Mouse (Mus musculus): ENCODE measurements around the gene Ccpg1. TPM values are rescaled to one million over a fixed set of nuclear protein-coding genes. Genes with fewer than 3 reads are reported as not detected.

The Ccpg1 gene
- polyA plus RNA-seq (2015; fragmentation: Nextera tagmentation; extraction: Ambion mirVana), result 43.8 and 49.6 TPM in 2 replicates

DNA sequence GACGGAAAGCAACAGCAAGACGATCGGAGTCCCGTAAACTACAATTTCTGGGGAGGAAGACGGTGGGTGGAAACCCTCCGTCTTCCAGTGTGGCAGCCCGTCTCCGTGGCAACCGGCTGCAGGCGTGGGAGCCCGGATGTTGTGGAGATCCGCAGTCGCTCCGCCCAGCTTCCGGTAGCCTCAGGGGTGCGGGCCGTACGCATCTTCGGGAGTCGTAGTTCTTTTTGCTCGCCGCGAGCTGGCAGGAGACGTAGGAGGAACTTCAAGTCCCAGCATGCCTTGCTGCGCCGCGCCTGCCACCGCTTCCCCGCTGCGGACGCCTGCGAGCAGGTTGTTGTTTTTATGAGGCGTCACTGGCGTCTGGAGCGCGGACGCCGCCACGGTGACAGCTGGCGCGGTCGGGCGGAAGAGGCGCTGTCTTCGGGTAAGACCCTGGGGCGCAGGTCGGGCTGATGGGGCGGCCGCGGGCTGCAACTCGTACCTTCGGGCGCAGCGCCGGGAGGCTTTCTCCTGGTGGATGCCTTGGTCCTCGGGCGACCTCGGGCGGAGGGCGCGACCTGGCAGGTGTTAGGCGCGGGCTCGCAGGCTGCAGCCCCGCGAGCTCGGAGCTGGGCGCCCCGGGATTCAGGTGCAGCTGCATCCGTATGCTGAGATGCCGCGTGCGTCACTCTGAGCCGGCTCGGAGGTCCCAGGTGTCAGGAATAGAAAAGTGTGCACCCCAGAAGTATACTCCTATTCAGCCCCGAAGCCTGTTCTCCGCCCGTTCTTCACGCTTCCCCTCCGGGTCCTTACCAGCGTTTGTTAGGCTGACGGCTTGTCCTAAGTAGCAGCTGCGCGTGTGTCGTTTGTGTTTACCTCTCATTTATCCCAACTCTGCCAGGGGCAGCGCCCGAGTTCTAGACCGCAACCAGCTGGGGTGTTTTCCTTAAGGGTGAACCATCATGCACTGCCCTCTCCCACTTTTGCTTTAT, at the start of gene Ccpg1, which contains the start of gene Ccpg1os:
Gene Ccpg1 (plus strand): TSS at position 180 of the 971 bp plus-strand sequence.
Gene Ccpg1os (minus strand): TSS at position 133 of the 971 bp plus-strand sequence.
- Histone ChIP-seq H3K27me3 (ENCODE audit: insufficient read depth, low read length) (no peaks in the 10 kb centered on the region), H3K4me3 (replicated peaks; ENCODE audit: low read depth, low read length) (peak within 1 kb of the TSS; percentile 89), H3K9ac (ENCODE audit: low read depth, low read length) (peak within 1 kb of the TSS; percentile 82), H3K27ac (peak within 1 kb of the TSS; percentile 60; the same call in 1 of the 2 replicates), H3K4me2 (ENCODE audit: low read length) (peak within 1 kb of the TSS; percentile 89), H3K36me3 (ENCODE audit: insufficient read depth, low read length) (no peaks in the 10 kb centered on the region), H3K4me1 (replicated peaks; ENCODE audit: insufficient read depth, low read length) (peaks cover 13% of the 10 kb centered on the region), H3K9me3 (replicated peaks; ENCODE audit: low read length) (no peaks in the 10 kb centered on the region)
- no peak for TF ChIP-seq CTCF (IDR thresholded peaks at IDR 0.05; ENCODE audit: low read depth)
- ATAC-seq (replicated peaks; ENCODE audit: low FRiP score, low read depth) (peak; percentile 98), DNase-seq (ENCODE audit: low spot score) (peak; percentile 98)
- under 1% methylated on average over 88 of the region's 88 CpGs for WGBS

DNA sequence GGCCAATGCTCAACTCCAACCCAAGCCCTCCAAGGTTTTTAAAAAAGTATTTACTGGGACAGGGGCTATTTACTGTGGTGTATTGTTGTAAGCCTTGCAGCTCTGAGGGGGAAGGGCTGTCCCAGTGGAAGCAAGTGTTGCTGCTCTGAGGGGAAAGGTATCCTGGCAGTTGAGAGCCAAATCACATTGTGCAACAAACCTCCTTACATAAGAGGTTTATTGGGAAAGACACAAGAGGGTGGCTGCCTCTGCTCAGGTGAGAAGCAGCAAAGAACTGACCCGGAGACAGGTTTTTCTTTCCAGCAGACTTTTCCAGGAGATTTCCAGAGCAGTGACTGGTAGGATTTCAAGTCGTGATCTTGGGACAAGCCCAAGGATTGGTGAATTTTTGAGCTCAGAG, 48.9 kb upstream of the Ccpg1 start:
- DNase-seq (ENCODE audit: low spot score) (no peak), ATAC-seq (replicated peaks; ENCODE audit: low FRiP score, low read depth) (no peak)
- no peaks in the 10 kb centered on the region for H3K36me3 ChIP-seq (ENCODE audit: insufficient read depth, low read length)
- no peaks in the 10 kb centered on the region for H3K27me3 ChIP-seq (ENCODE audit: insufficient read depth, low read length)
- 87% methylated on average over 2 of the region's 2 CpGs for WGBS
- no peak overlapping the region for H3K4me3 ChIP-seq (replicated peaks; ENCODE audit: low read depth, low read length)
- H3K4me2 ChIP-seq (ENCODE audit: low read length), result no peak overlapping the region
- no peaks in the 10 kb centered on the region for H3K4me1 ChIP-seq (replicated peaks; ENCODE audit: insufficient read depth, low read length)
- no peaks in the 10 kb centered on the region for H3K9me3 ChIP-seq (replicated peaks; ENCODE audit: low read length)
- TF ChIP-seq CTCF (IDR thresholded peaks at IDR 0.05; ENCODE audit: low read depth), result no peak
- H3K27ac ChIP-seq, result no peak overlapping the region
- H3K9ac ChIP-seq (ENCODE audit: low read depth, low read length), result no peak overlapping the region

DNA sequence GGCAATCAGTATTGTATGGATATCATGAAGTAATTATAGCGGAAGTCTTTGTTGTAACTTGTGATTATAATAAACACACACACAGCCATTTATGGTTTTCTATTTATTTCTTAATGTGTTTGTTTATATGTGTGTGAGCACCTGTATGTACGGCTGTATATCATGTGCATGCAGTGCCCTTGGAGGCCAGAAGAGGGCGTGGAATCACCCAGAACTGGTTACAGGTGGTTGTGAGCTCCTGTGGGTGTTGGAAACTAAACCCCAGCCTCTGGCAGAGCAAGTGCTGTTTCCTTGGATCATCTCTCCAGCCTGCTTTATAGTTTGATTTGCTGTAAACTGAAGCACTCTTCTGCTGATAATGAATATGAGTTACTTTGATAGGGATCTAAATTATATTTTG, 41.8 kb upstream of the Ccpg1 start:
- DNase-seq (ENCODE audit: low spot score) (no peak), ATAC-seq (replicated peaks; ENCODE audit: low FRiP score, low read depth) (no peak)
- Histone ChIP-seq H3K4me1 (replicated peaks; ENCODE audit: insufficient read depth, low read length) (no peaks in the 10 kb centered on the region), H3K4me2 (ENCODE audit: low read length) (no peak overlapping the region), H3K4me3 (replicated peaks; ENCODE audit: low read depth, low read length) (no peak overlapping the region), H3K27me3 (ENCODE audit: insufficient read depth, low read length) (no peaks in the 10 kb centered on the region), H3K36me3 (ENCODE audit: insufficient read depth, low read length) (peaks cover 13% of the 10 kb centered on the region; the same call in 1 of the 2 replicates), H3K27ac (no peak overlapping the region), H3K9ac (ENCODE audit: low read depth, low read length) (no peak overlapping the region), H3K9me3 (replicated peaks; ENCODE audit: low read length) (no peaks in the 10 kb centered on the region)
- 64% methylated on average over 3 of the region's 3 CpGs for WGBS
- peak; percentile 47 for TF ChIP-seq CTCF (IDR thresholded peaks at IDR 0.05; ENCODE audit: low read depth)

DNA sequence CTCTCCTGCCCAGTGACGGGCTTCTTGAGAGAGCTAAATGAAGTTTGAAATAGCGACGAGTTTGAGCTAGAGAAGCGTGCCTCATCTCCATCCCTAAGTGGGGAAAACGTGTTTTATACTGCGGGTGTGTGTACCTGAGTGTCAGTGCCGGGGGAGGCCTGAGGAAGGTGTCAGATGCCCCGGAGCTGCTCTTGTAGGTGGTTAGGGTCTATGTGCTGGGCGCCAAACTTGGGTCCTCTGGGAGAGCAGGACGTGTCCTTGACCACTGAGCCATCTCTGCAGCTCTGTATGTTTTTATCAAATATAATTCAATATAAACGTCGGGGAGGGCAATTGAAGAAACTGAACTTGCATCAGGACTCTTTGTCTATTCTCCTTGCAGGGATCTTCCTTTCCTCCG, 40.9 kb upstream of the Ccpg1 start:
- Histone ChIP-seq H3K9ac (ENCODE audit: low read depth, low read length) (no peak overlapping the region), H3K4me3 (replicated peaks; ENCODE audit: low read depth, low read length) (no peak overlapping the region), H3K4me2 (ENCODE audit: low read length) (no peak overlapping the region), H3K27ac (no peak overlapping the region), H3K9me3 (replicated peaks; ENCODE audit: low read length) (no peaks in the 10 kb centered on the region), H3K27me3 (ENCODE audit: insufficient read depth, low read length) (no peaks in the 10 kb centered on the region), H3K4me1 (replicated peaks; ENCODE audit: insufficient read depth, low read length) (no peaks in the 10 kb centered on the region), H3K36me3 (ENCODE audit: insufficient read depth, low read length) (peaks cover 13% of the 10 kb centered on the region; the same call in 1 of the 2 replicates)
- DNase-seq (ENCODE audit: low spot score) (no peak), ATAC-seq (replicated peaks; ENCODE audit: low FRiP score, low read depth) (no peak)
- WGBS, result 90% methylated on average over 13 of the region's 13 CpGs
- TF ChIP-seq CTCF (IDR thresholded peaks at IDR 0.05; ENCODE audit: low read depth), result no peak

DNA sequence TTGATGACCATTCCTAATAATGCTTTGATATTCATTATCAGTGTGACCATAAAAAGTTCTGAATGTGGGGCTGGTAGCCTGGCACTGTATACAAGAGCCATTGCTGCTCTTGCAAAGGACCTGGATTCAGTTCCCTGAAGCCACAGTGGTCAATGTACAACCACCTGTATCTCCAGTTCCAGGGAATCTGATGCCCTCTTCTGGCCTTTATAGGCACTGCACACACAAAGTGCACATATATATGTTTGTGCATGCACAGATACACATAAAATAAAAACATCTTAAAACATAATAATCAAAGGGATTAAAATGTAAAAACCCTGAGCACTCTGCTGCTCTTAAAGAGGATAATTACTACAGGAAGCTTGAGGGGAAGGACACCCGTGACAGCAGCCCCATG, 38.2 kb upstream of the Ccpg1 start:
- ATAC-seq (replicated peaks; ENCODE audit: low FRiP score, low read depth), result no peak
- H3K9me3 ChIP-seq (replicated peaks; ENCODE audit: low read length), result no peaks in the 10 kb centered on the region
- no peak overlapping the region for H3K4me3 ChIP-seq (replicated peaks; ENCODE audit: low read depth, low read length)
- no peaks in the 10 kb centered on the region for H3K27me3 ChIP-seq (ENCODE audit: insufficient read depth, low read length)
- H3K4me2 ChIP-seq (ENCODE audit: low read length), result no peak overlapping the region
- no peak for DNase-seq (ENCODE audit: low spot score)
- H3K36me3 ChIP-seq (ENCODE audit: insufficient read depth, low read length), result peaks cover 13% of the 10 kb centered on the region; the same call in 1 of the 2 replicates
- H3K27ac ChIP-seq, result no peak overlapping the region
- no peak overlapping the region for H3K9ac ChIP-seq (ENCODE audit: low read depth, low read length)
- H3K4me1 ChIP-seq (replicated peaks; ENCODE audit: insufficient read depth, low read length), result no peaks in the 10 kb centered on the region
- 97% methylated on average over 1 of the region's 1 CpGs for WGBS
- peak; percentile 28; the same call in 1 of the 2 replicates for TF ChIP-seq CTCF (IDR thresholded peaks at IDR 0.05; ENCODE audit: low read depth)

DNA sequence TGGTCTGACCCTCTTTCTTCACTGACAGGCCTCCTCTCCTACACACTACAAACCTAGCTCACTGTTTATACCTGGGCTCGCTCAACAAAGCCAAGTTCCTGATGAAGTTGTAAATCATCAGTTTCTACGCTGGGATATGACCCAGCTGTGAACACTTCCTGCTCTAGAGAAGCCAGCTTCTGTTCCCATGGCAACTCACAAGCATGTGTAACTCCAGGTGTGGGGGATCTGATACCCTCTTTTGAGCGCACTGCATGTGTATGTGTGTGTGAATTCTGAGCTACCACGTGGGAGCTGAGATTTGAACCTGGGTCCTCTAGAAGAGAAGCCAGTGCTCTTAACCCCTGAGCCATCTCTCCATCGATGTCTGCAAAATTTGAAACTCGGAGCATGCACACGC, 35.7 kb upstream of the Ccpg1 start:
- no peak for TF ChIP-seq CTCF (IDR thresholded peaks at IDR 0.05; ENCODE audit: low read depth)
- no peak overlapping the region for H3K27ac ChIP-seq
- H3K4me3 ChIP-seq (replicated peaks; ENCODE audit: low read depth, low read length), result no peak overlapping the region
- peaks cover 13% of the 10 kb centered on the region; the same call in 1 of the 2 replicates for H3K36me3 ChIP-seq (ENCODE audit: insufficient read depth, low read length)
- no peaks in the 10 kb centered on the region for H3K9me3 ChIP-seq (replicated peaks; ENCODE audit: low read length)
- no peaks in the 10 kb centered on the region for H3K4me1 ChIP-seq (replicated peaks; ENCODE audit: insufficient read depth, low read length)
- ATAC-seq (replicated peaks; ENCODE audit: low FRiP score, low read depth) (no peak), DNase-seq (ENCODE audit: low spot score) (peak; percentile 21)
- no peaks in the 10 kb centered on the region for H3K27me3 ChIP-seq (ENCODE audit: insufficient read depth, low read length)
- H3K4me2 ChIP-seq (ENCODE audit: low read length), result no peak overlapping the region
- 45% methylated on average over 7 of the region's 7 CpGs for WGBS
- no peak overlapping the region for H3K9ac ChIP-seq (ENCODE audit: low read depth, low read length)

Measured in kidney, postnatal 0 days (tissue).